Mouse (Mus musculus) neural tube, embryonic 12.5 days (tissue): Measurements from ENCODE around the gene Rnaseh2b. TPM values are rescaled to one million over a fixed set of nuclear protein-coding genes. Genes with fewer than 3 reads are reported as not detected.
A peak's percentile ranks its signal among the peaks of the same experiment; 100 is the strongest.

ENCODE experiments used
- ATAC-seq: fragments of 200-750 bp; cut with Nextera tagmentation; 2 replicates; pipeline ENCODE4 v1.8.0; 2017; ENCODE audit warnings: low read depth, mild to moderate bottlenecking, moderate TSS enrichment, moderate library complexity; ENCODE audit not compliant: low FRiP score
- H3K27ac ChIP-seq: fragments of 300-500 bp; sonication (generic); 2 replicates; pipeline ENCODE4 v1.5.1; 2016
- H3K27me3 ChIP-seq: fragments of 300-500 bp; sonication (generic); replicated peaks from 2 replicates; pipeline ENCODE4 v1.6.1; 2016; ENCODE audit warnings: mild to moderate bottlenecking
- H3K36me3 ChIP-seq: fragments of 300-500 bp; sonication (generic); 2 replicates; pipeline ENCODE4 v1.6.1; 2016; ENCODE audit warnings: mild to moderate bottlenecking
- H3K4me1 ChIP-seq: fragments of 300-500 bp; sonication (generic); 2 replicates; pipeline ENCODE4 v1.6.1; 2016
- H3K4me2 ChIP-seq: fragments of 300-500 bp; sonication (generic); replicated peaks from 2 replicates; pipeline ENCODE4 v1.6.1; 2016; ENCODE audit warnings: mild to moderate bottlenecking
- H3K4me3 ChIP-seq: fragments of 300-500 bp; sonication (generic); 2 replicates; pipeline ENCODE4 v1.5.1; 2016
- H3K9ac ChIP-seq: fragments of 300-500 bp; sonication (generic); 2 replicates; pipeline ENCODE4 v1.6.1; 2016; ENCODE audit warnings: mild to moderate bottlenecking
- H3K9me3 ChIP-seq: fragments of 300-500 bp; sonication (generic); 2 replicates; pipeline ENCODE4 v1.6.1; 2016; ENCODE audit warnings: mild to moderate bottlenecking
- WGBS: fragments of 180-500 bp; shearing (Covaris S2); methylation state at CpG from one replicate; pipeline ENCODE4 v1.1.7; 2016; 5-methylcytosine and 5-hydroxymethylcytosine counted together
- polyA plus RNA-seq: library from polyadenylated mRNA; unstranded; fragments of >200 nt; fragmentation: Nextera tagmentation; extraction: Ambion mirVana; gene quantifications from 2 replicates; pipeline ENCODE4 v1.2.1, GENCODE M21; 2016

The Rnaseh2b gene
- polyA plus RNA-seq = 39.8 and 49.1 TPM in 2 replicates

DNA sequence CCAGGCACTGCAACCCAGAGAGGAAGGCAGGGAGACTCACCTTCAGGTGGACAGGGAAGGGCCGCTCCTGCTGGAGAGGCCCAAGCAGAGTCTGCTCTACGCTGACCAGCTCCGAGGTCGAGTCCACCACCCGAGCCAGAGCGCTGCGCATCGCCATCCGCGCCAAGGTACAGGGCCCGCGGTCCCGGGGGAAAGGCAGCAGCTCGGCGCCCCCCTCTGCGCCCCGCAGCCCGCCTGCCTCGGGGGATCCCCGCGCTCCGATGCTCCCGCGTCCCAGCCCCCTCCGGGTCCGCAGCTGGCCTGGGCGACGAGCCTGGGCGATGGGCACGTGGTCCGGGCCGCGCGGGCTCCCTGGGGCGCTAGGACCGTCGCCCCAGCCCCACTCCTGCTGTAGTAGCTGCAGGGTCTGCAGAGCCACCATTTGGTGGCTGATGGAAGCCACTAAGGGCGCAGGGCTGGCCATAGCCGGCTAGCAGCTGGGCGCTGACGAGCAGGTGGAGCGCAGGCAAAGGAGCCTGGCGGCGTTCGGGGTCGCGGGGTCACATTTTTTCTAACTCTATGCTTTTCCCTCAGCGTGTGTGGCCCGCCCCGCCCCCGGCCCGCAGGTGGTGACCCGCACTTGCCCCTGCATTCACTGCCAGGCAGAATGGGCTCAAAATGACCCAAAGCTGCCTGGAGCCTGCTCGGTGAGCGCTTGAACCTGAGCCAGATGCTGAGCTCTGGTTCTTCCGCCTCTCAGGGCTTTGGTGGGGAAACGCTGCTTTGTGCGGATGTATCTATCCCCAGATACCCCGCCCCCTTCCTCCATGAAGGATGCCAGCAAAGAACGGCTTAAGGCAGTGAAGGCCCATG, at the start of gene Rnaseh2b, which contains the start of gene Dleu7:
TSS of gene Rnaseh2b (plus strand) at position 102 of the 852 bp plus-strand sequence.
TSS of gene Dleu7 (minus strand) at position 560 of the 852 bp plus-strand sequence.
- H3K9ac ChIP-seq = peak within 1 kb of the TSS; percentile 66
- H3K4me1 ChIP-seq = peaks cover 12% of the 10 kb centered on the region
- ATAC-seq = peak; percentile 96
- no peaks in the 10 kb centered on the region for H3K36me3 ChIP-seq
- H3K27me3 ChIP-seq = no peaks in the 10 kb centered on the region; the same call in 1 of the 2 replicates
- WGBS = under 1% methylated on average over 60 of the region's 60 CpGs
- no peaks in the 10 kb centered on the region for H3K9me3 ChIP-seq
- no peak within 1 kb of the TSS for H3K27ac ChIP-seq
- peak within 1 kb of the TSS; percentile 95 for H3K4me2 ChIP-seq
- peak within 1 kb of the TSS; percentile 49 for H3K4me3 ChIP-seq

GRCm38 (mm10) chr14:62243530-62243929, 48.9 kb upstream of the Rnaseh2b start:
- Histone ChIP-seq H3K4me2 (no peak overlapping the region), H3K36me3 (no peaks in the 10 kb centered on the region), H3K9ac (no peak overlapping the region), H3K9me3 (no peaks in the 10 kb centered on the region), H3K27me3 (no peaks in the 10 kb centered on the region), H3K4me3 (no peak overlapping the region), H3K4me1 (no peaks in the 10 kb centered on the region), H3K27ac (no peak overlapping the region)
- WGBS = 78% methylated on average over 2 of the region's 2 CpGs
- ATAC-seq = no peak

DNA sequence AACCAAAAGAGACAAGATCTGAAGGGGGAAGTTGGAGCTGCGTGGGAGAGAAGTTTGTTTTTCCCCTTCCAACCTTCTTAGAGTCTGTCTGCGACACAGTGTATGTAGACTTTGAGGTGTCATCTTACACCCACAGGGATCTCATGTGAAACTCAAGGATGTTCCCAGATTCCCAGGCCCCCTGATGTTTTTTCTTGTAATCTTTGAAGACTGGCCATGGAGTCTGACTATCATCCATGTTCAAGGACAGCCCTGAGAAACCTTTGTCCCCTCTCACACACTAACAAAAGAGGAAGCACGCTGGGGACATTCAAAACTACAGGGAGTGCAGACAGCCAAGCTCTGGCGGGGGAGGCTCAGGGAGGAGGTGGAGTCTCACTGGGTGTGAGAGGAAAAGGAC, 46.8 kb upstream of the Rnaseh2b start:
- H3K4me3 ChIP-seq = no peak overlapping the region
- H3K4me2 ChIP-seq = no peak overlapping the region
- H3K4me1 ChIP-seq = no peaks in the 10 kb centered on the region
- no peaks in the 10 kb centered on the region for H3K27me3 ChIP-seq
- H3K36me3 ChIP-seq = no peaks in the 10 kb centered on the region
- 22% methylated on average over 4 of the region's 4 CpGs for WGBS
- ATAC-seq = no peak
- H3K9me3 ChIP-seq = no peaks in the 10 kb centered on the region
- no peak overlapping the region for H3K9ac ChIP-seq
- H3K27ac ChIP-seq = no peak overlapping the region

DNA sequence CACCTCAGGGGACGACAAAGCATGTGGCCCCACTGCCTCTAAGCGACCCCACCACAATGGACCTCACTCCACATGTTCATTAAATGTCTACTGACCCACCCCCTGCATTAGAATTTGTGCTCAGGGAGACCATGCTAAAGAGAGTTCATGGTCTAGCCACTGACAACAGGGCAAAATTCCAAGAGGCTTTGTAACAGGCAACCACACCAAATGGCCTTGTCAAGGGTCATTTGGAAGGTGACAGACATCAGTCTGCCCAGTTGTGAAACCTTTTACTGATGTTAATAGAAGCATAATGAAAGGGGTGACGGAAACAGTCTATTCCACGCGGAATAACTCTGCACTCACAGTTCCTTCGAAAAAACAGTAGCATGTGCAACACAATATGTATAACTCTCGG, 44.0 kb upstream of the Rnaseh2b start:
- Histone ChIP-seq H3K36me3 (no peaks in the 10 kb centered on the region), H3K4me3 (no peak overlapping the region), H3K9me3 (no peaks in the 10 kb centered on the region), H3K27me3 (no peaks in the 10 kb centered on the region), H3K4me2 (no peak overlapping the region), H3K9ac (no peak overlapping the region), H3K27ac (no peak overlapping the region), H3K4me1 (no peaks in the 10 kb centered on the region)
- WGBS = 78% methylated on average over 7 of the region's 7 CpGs
- ATAC-seq = no peak

DNA sequence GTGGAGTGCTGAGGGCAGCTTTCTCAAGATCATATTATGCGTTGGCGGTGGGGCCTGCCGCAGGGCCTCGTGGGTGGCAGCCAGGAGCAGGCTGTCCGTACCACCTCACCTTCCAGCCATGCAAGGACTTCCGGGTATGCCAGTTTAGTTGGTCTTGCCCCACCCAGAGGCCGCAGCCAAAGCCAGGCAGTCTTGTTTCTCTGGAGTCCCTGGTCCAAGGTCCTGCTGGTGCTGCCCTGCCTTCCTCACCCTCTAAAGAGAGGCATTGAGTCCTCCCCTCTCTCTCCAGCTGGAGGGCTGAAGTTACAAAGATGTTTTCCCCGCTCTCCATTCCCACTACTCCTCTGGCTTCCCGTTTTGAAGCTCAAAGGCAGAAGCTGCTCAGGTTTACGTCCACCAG, 43.6 kb upstream of the Rnaseh2b start:
- WGBS = 84% methylated on average over 10 of the region's 10 CpGs
- H3K4me3 ChIP-seq = no peak overlapping the region
- no peak overlapping the region for H3K4me2 ChIP-seq
- no peaks in the 10 kb centered on the region for H3K36me3 ChIP-seq
- H3K9me3 ChIP-seq = no peaks in the 10 kb centered on the region
- H3K27me3 ChIP-seq = no peaks in the 10 kb centered on the region
- no peak overlapping the region for H3K27ac ChIP-seq
- H3K4me1 ChIP-seq = no peaks in the 10 kb centered on the region
- no peak overlapping the region for H3K9ac ChIP-seq
- ATAC-seq = no peak

DNA sequence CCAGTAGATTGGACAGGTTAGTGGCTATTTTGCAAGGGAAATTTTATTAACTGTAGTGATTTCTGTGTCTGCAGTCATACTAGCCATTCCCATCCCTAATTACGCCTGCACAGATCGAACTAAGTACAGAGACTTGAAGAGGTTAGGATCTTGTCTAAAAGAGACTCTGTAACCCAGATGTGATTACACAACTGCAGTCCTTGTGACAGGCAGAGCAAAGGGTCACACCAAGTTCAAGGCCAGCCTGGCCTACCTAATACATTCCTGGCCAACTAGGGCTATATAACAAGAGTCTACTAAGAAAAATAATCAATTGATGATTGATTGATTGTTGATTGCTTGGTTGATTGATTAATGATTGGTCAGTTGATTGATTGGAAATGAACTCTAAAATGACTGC, 43.1 kb upstream of the Rnaseh2b start:
- Histone ChIP-seq H3K27ac (no peak overlapping the region), H3K9me3 (no peaks in the 10 kb centered on the region), H3K27me3 (no peaks in the 10 kb centered on the region), H3K36me3 (no peaks in the 10 kb centered on the region), H3K9ac (no peak overlapping the region), H3K4me2 (no peak overlapping the region), H3K4me3 (no peak overlapping the region), H3K4me1 (0 out of 2 replicates have a peak, but pooled peaks cover under 1% of the 10 kb centered on the region)
- no peak for ATAC-seq
- WGBS = 88% methylated on average over 2 of the region's 2 CpGs

GRCm38 (mm10) chr14:62250046-62250445, 42.3 kb upstream of the Rnaseh2b start:
- no peak overlapping the region for H3K9ac ChIP-seq
- no peak overlapping the region for H3K27ac ChIP-seq
- no peaks in the 10 kb centered on the region for H3K9me3 ChIP-seq
- H3K27me3 ChIP-seq = no peaks in the 10 kb centered on the region
- H3K36me3 ChIP-seq = no peaks in the 10 kb centered on the region
- H3K4me1 ChIP-seq = 0 out of 2 replicates have a peak, but pooled peaks cover 3% of the 10 kb centered on the region
- no peak for ATAC-seq
- H3K4me2 ChIP-seq = no peak overlapping the region
- H3K4me3 ChIP-seq = no peak overlapping the region
- 67% methylated on average over 3 of the region's 3 CpGs for WGBS

DNA sequence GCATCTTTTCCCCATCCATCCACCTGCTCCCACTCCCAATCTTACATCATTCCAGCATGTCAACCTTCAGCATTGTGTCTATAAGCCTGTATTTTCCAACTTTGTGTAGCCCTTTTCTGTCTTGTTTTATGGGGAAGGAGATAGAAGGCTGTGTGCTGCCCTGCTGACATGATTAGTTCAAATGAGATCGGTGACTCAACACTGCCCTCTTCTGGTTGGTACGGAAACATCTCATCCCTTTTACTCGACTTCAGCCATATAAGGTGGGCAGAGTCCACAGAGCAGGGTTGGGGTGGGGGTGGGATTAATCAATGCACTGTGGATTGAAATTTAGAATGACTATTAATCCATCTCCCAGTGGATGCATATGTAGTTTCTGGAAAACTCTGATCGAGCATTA, 40.4 kb upstream of the Rnaseh2b start:
- Histone ChIP-seq H3K9me3 (no peaks in the 10 kb centered on the region), H3K27me3 (no peaks in the 10 kb centered on the region), H3K4me1 (0 out of 2 replicates have a peak, but pooled peaks cover 3% of the 10 kb centered on the region), H3K4me2 (no peak overlapping the region), H3K27ac (no peak overlapping the region), H3K4me3 (no peak overlapping the region), H3K9ac (no peak overlapping the region), H3K36me3 (no peaks in the 10 kb centered on the region)
- 8% methylated on average over 4 of the region's 4 CpGs for whole genome bisulfite sequencing
- peak; percentile 25; the same call in 1 of the 2 replicates for ATAC-seq

- Histone ChIP-seq H3K36me3 (no peaks in the 10 kb centered on the region), H3K27me3 (no peaks in the 10 kb centered on the region), H3K9me3 (no peaks in the 10 kb centered on the region), H3K4me1 (0 out of 2 replicates have a peak, but pooled peaks cover 3% of the 10 kb centered on the region), H3K27ac (no peak overlapping the region), H3K9ac (no peak overlapping the region), H3K4me3 (no peak overlapping the region), H3K4me2 (0 out of 2 replicates have a peak overlapping the region, but pooled peaks have one; percentile 16)
- no peak for ATAC-seq
- 24% methylated on average over 8 of the region's 8 CpGs for WGBS
Measured at GRCm38 (mm10) chr14:62254371-62254770, 38.0 kb upstream of the Rnaseh2b start.

- Histone ChIP-seq H3K27ac (no peak overlapping the region), H3K4me1 (0 out of 2 replicates have a peak, but pooled peaks cover 3% of the 10 kb centered on the region), H3K4me3 (no peak overlapping the region), H3K27me3 (no peaks in the 10 kb centered on the region), H3K9ac (no peak overlapping the region), H3K36me3 (no peaks in the 10 kb centered on the region), H3K4me2 (no peak overlapping the region), H3K9me3 (no peaks in the 10 kb centered on the region)
- ATAC-seq = no peak
- WGBS = 86% methylated on average over 5 of the region's 5 CpGs
Measured at GRCm38 (mm10) chr14:62256066-62256465, 36.3 kb upstream of the Rnaseh2b start.

DNA sequence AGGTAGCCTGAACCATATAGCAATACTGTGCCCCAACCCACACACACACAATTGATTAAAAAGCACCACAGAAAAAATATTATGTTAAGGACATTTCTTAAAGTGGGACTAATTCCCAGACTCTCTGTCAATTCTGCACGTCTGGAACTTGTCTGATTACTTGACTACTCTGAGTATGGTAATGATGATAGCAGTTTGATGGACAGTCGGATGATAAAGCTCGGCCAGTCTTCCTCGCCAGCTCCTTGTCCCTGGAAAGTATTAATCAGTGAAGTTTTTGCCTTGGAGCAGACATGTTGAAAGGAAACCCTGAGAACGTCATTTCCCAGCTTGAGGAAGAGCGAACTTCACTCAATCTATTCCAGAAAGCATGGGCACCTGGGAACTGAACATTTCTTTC, 34.3 kb upstream of the Rnaseh2b start:
- no peak overlapping the region for H3K4me3 ChIP-seq
- no peak overlapping the region for H3K4me2 ChIP-seq
- ATAC-seq = no peak

GRCm38 (mm10) chr14:62258978-62259536, 33.3 kb upstream of the Rnaseh2b start:
- Histone ChIP-seq H3K9ac (no peak overlapping the region), H3K27me3 (no peaks in the 10 kb centered on the region), H3K4me2 (no peak overlapping the region), H3K36me3 (no peaks in the 10 kb centered on the region), H3K27ac (no peak overlapping the region), H3K9me3 (no peaks in the 10 kb centered on the region), H3K4me1 (0 out of 2 replicates have a peak, but pooled peaks cover 3% of the 10 kb centered on the region), H3K4me3 (no peak overlapping the region)
- no peak for ATAC-seq
- 60% methylated on average over 10 of the region's 10 CpGs for WGBS

More for the DNA sequence above, 34.3 kb upstream of the Rnaseh2b start:
- H3K9ac ChIP-seq = no peak overlapping the region
- H3K4me1 ChIP-seq = 0 out of 2 replicates have a peak, but pooled peaks cover 3% of the 10 kb centered on the region
- H3K36me3 ChIP-seq = no peaks in the 10 kb centered on the region
- no peaks in the 10 kb centered on the region for H3K27me3 ChIP-seq
- H3K27ac ChIP-seq = no peak overlapping the region
- 88% methylated on average over 6 of the region's 6 CpGs for WGBS
- H3K9me3 ChIP-seq = no peaks in the 10 kb centered on the region
